Mouse (Mus musculus) testis, adult 10 weeks (tissue): Measurements from ENCODE around the gene Olfr878. TPM values are rescaled to one million over a fixed set of nuclear protein-coding genes. Genes with fewer than 3 reads are reported as not detected.

Source experiments
- polyA plus RNA-seq: library from polyadenylated mRNA; stranded (reverse); fragments of 350-450 nt; fragmentation: Illumina TruSeq; extraction: RNeasy Lipid Tissue Mini Kit (QIAGEN cat#74804); gene quantifications from one replicate; pipeline ENCODE4 v1.2.3, GENCODE M21; 2014; ENCODE audit warnings: low read depth, low replicate concordance

Olfr878 gene
- polyA plus RNA-seq: not detected

DNA sequence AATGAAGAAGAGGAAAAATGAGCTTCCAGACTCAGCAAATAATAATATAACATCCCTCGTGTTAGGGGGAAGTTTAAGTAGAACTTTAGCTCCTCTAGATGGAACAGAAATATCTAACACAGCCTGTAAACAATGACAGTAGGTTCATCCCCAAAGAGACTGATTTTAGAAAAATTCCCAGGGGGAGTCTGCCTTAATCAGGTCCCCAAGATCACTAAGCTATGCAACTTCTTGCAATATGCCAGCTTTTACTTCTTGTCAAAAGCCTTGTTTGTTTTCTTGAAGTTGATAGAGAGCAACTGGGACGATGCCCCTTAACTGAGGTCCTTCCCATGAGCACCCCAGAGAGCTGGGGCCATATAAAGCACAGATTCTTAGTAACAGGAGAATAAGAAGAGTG, at the start of gene Olfr878:
TSS of gene Olfr878 (plus strand) at position 301 of the 400 bp plus-strand sequence.

DNA sequence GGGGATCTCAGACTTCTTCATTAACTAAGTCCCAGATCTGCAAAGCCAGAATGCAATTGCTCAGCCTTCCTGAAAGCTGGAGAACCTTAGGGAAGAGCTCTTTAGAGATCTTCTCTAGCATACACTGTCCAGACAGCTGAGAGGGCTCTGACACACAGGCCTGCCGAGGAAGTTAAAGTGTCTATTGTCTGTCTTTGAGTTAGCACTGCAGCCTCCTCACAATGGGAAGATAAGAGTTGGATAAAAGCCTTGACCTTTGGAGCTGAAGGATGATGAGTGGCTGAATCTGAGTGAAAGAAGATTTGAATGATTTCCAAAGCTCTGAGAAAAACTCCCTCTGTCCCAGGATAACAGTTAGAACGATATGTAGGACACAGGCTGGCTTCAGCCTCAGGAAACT, 21.0 kb upstream of the Olfr878 start, which contains the start of gene Olfr145:
TSS of gene Olfr145 (plus strand) at position 64 of the 400 bp plus-strand sequence.

Other genes with a start within 250 kb of the Olfr878 start
- 0.91 TPM for gene Panx3, start 248.6 kb upstream of the Olfr878 start, polyA plus RNA-seq
- not detected for gene Olfr160, start 201.6 kb upstream of the Olfr878 start, polyA plus RNA-seq
- gene Olfr874, start 172.7 kb upstream of the Olfr878 start, polyA plus RNA-seq: 0.63 TPM
- gene Olfr875, start 146.0 kb upstream of the Olfr878 start, polyA plus RNA-seq: 0.36 TPM
- not detected for gene Olfr876, start 114.8 kb upstream of the Olfr878 start, polyA plus RNA-seq
- not detected for gene Olfr877, start 63.6 kb upstream of the Olfr878 start, polyA plus RNA-seq
- gene Olfr145, start 21.1 kb upstream of the Olfr878 start, polyA plus RNA-seq: not detected
- not detected for gene Olfr881, start 74.0 kb downstream of the Olfr878 start, polyA plus RNA-seq
- not detected for gene Olfr883, start 108.0 kb downstream of the Olfr878 start, polyA plus RNA-seq
- not detected for gene Olfr884, start 128.7 kb downstream of the Olfr878 start, polyA plus RNA-seq
- not detected for gene Olfr885, start 143.5 kb downstream of the Olfr878 start, polyA plus RNA-seq
- gene Olfr887, start 166.2 kb downstream of the Olfr878 start, polyA plus RNA-seq: 0.03 TPM
- not detected for gene Olfr888, start 190.3 kb downstream of the Olfr878 start, polyA plus RNA-seq
- gene Olfr889, start 197.4 kb downstream of the Olfr878 start, polyA plus RNA-seq: not detected
- gene Olfr890, start 224.7 kb downstream of the Olfr878 start, polyA plus RNA-seq: not detected